Mouse (Mus musculus) heart, adult 9 months (tissue): ENCODE measurements around the gene Spryd4.
"Not testable (repeated sequence)": the region's sequence is repeated elsewhere in the genome, so short reads cannot be mapped to it uniquely, and the experiment has no call there.

Source experiments
- DNase-seq, 2 experiments: peaks; one replicate each; pipeline ENCODE4 v3.0.0; 2022; ENCODE audit warnings: low spot score in 2 of 2

Gene Spryd4

DNA sequence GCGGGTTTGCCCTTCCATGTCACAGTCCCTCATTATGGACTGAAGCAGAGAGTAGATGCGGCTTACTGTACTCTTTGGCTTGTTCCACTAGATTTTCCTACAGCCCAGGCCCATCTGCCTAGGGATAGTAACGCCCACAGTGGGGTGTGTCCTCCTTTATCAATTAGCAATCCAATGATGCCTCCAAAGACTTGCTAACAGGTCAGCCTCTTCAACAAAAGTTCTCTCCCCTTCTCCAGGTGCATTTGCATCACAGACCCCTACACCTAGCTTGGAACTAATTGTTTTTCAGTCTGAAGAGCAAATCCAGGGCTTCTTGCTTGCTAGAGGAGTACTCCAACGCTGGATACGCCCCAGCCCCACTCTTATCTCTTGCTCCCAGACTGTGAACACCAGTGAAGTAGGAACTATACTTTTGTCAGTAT, 24.4 kb downstream of the Spryd4 start:
- no peak for DNase-seq

GRCm38 (mm10) chr10:128185959-128186358, 25.6 kb downstream of the Spryd4 start:
- peak; percentile 48 to 80 for DNase-seq

GRCm38 (mm10) chr10:128185277-128185940, 26.2 kb downstream of the Spryd4 start:
- DNase-seq, result no peak

DNA sequence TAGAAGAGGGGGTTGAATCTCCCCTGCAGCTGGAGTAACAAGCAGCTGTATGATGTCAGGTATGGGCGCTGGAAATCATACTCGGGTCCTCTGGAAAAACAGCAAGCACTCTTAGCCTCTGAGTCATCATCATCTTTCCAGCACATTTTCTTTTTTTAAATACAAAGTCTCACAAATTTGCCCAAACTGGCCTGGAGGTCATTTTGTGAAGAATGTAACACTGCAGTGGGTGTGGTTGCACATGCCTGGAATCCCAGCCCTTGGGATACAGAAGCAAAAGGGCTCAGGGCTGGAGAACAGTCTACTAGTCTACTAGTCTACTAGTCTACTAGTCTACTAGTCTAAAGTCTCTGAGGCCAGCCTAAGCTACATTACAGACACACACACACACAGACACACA, 27.3 kb downstream of the Spryd4 start:
- DNase-seq, result no peak

DNA sequence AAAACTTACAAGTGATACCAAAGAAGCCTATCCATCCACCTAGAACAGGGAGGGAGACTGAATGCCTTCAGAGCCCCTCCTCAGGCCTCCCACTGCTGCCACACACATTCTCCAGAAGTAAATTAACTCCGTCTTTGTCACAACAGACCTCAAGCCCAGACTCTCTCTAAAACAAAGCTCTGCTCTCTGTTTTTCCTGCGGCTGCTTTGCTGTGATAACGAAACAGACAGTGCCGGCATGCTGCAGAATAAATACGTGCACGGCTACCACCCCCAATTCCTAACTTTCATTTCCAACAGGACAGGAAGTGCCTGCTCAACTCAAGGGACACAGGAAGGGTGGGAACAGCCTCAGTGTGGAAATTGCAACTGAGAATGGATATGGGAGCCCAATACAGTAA, 31.6 kb downstream of the Spryd4 start, which contains the start of gene Rbms2:
Gene Rbms2 (minus strand): TSS at position 309 of the 400 bp plus-strand sequence.
- DNase-seq, result peak; percentile 72 to 81

DNA sequence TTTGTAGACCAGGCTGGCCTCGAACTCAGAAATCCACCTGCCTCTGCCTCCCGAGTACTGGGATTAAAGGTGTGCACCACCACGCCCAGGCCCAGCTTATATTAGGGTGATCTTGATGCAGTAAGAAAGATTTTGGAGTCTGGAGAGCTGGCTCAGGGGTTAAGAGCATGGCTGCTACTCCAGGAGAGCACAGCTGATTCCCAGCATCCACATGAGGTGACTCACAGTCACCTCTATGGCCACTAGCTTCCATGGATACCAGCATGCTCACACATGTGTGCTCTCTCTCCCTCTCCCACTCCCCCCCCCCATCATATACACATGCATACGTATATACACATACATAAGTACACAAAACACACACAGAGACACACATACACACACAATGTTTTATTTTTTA, 34.3 kb downstream of the Spryd4 start:
- DNase-seq, result no peak

DNA sequence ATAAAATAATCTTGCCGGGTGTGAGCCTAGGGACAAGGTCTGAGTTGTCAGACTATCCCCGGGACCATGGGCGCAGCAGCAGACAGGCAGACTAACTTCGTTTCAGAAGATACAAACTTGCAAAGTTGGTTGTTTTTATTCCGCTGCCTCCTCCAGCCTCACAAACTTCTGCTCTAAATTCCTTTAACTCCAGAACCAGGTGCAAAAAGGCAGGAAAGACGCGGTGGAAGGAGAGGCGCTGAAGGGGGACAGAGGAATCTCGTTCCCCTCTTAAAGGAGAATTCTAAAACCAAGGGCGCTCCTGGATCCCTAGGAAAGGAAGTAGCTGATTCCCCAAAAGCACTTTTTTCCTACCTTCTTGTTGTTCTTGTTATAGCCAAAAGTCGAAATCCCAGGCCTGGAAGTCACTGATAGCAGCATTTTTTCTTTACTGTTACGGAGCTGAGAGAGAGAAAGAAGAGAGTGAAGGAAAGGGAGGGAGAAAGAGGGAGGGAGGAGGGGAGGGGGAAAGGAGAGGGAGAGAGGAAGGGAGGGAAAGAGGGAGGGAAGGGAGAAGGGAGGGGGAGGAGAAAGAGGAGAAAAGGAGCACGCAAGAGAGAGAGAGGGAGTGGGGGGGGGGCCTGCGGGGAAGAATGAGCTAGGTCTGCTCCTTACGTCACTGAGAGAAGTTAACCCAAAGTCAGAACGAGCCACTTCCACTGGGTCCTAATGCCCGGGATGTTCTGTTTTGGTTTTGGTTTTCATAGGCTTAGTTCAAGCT, 35.4 kb downstream of the Spryd4 start:
- peak; percentile 63 to 80 for DNase-seq

GRCm38 (mm10) chr10:128175302-128175701, 36.3 kb downstream of the Spryd4 start:
- no peak for DNase-seq

DNA sequence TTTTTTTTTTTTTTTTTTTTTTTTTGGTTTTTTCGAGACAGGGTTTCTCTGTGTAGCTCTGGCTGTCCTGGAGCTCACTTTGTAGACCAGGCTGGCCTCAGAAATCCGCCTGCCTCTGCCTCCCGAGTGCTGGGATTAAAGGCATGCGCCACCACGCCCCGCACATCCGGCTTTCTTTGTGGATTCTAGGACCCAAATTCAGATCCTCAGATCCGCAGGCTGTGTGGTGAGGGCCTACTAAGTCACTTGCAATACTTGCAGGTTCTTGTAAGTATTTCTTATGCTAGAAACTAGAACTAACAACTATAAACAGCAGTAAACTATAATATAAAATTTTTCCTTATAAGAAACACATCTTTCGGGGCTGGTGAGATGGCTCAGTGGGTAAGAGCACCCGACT, 40.3 kb downstream of the Spryd4 start:
- DNase-seq, result not testable (repeated sequence)

GRCm38 (mm10) chr10:128167091-128167490, 44.5 kb downstream of the Spryd4 start:
- no peak for DNase-seq

- not testable (repeated sequence) for DNase-seq
Measured at GRCm38 (mm10) chr10:128165726-128166125, 45.9 kb downstream of the Spryd4 start.
